Mouse (Mus musculus) erythroblast, embryonic 14.5 days (primary cell): ENCODE data around the gene Mfsd2a. TPM values are rescaled to one million over a fixed set of nuclear protein-coding genes. Genes with fewer than 3 reads are reported as not detected.

Experiments
- H3K27me3 ChIP-seq: 2 replicates; pipeline ENCODE4 v1.6.1; 2012; ENCODE audit warnings: inconsistent platforms; ENCODE audit not compliant: control insufficient read depth
- H3K36me3 ChIP-seq: 2 replicates; pipeline ENCODE4 v1.6.1; 2012; ENCODE audit warnings: mild to moderate bottlenecking, inconsistent platforms; ENCODE audit not compliant: control insufficient read depth
- H3K4me1 ChIP-seq: 2 replicates; pipeline ENCODE4 v1.6.1; 2012; ENCODE audit warnings: inconsistent platforms; ENCODE audit not compliant: control insufficient read depth
- H3K4me3 ChIP-seq: replicated peaks from 2 replicates; pipeline ENCODE3; 2012; ENCODE audit warnings: moderate library complexity, mild to moderate bottlenecking, inconsistent platforms
- H3K9me3 ChIP-seq: 2 replicates; pipeline ENCODE4 v1.6.1; 2012; ENCODE audit warnings: low read length, inconsistent platforms, mixed read lengths; ENCODE audit not compliant: control insufficient read depth
- GATA1 ChIP-seq: IDR thresholded peaks from 2 replicates; pipeline ENCODE4 v1.6.1; 2012; ENCODE audit warnings: low read length, inconsistent platforms, mixed read lengths
- TAL1 ChIP-seq: IDR thresholded peaks from 3 replicates; pipeline ENCODE4 v1.6.1; 2012; ENCODE audit warnings: low read length, inconsistent platforms, mixed read lengths
- polyA plus RNA-seq: library from polyadenylated mRNA; stranded (reverse); fragments of >175 nt; gene quantifications from 2 replicates; pipeline ENCODE4 v1.2.3, GENCODE M21; 2012

The Mfsd2a gene
- polyA plus RNA-seq, 1 experiment: not detected

GRCm38 (mm10) chr4:122903709-122904108, 57.3 kb downstream of the Mfsd2a start:
- Histone ChIP-seq H3K27me3 (no peaks in the 10 kb centered on the region), H3K4me1 (no peaks in the 10 kb centered on the region), H3K36me3 (no peaks in the 10 kb centered on the region), H3K9me3 (peaks cover 3% of the 10 kb centered on the region; the same call in 1 of the 2 replicates), H3K4me3 (no peak overlapping the region)
- TF ChIP-seq GATA1 (no peak), TAL1 (no peak)

GRCm38 (mm10) chr4:122902156-122902555, 58.8 kb downstream of the Mfsd2a start:
- TF ChIP-seq TAL1 (no peak), GATA1 (no peak)

DNA sequence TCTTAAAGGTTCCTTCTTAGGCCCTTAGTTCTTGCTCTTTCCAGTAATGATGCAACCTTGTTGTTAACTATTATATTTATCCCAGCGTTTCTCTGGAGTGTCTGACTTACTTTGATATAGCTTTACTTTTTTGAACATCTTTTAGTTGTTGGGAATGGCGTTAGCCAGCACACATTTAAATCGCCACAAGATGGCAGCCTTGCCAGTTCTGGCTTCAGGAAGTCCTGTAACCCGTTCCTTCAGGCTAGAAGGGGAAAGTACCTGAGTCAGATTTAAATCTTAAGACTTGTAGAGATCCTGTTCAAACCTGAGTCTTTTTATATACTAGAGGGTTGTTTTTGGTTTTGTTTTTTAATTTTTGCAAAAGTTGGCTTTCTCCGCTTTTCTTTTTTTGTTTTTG, 62.7 kb downstream of the Mfsd2a start:
- TF ChIP-seq GATA1 (no peak), TAL1 (no peak)
- Histone ChIP-seq H3K4me3 (no peak overlapping the region), H3K36me3 (no peaks in the 10 kb centered on the region), H3K9me3 (no peaks in the 10 kb centered on the region), H3K4me1 (no peaks in the 10 kb centered on the region), H3K27me3 (no peaks in the 10 kb centered on the region)

More at GRCm38 (mm10) chr4:122902156-122902555, 58.8 kb downstream of the Mfsd2a start:
- no peaks in the 10 kb centered on the region for H3K36me3 ChIP-seq
- no peaks in the 10 kb centered on the region for H3K27me3 ChIP-seq
- H3K4me3 ChIP-seq: no peak overlapping the region
- no peaks in the 10 kb centered on the region for H3K9me3 ChIP-seq
- H3K4me1 ChIP-seq: no peaks in the 10 kb centered on the region

GRCm38 (mm10) chr4:122897750-122898149, 63.2 kb downstream of the Mfsd2a start:
- Histone ChIP-seq H3K36me3 (no peaks in the 10 kb centered on the region), H3K9me3 (no peaks in the 10 kb centered on the region), H3K4me3 (no peak overlapping the region), H3K27me3 (no peaks in the 10 kb centered on the region), H3K4me1 (no peaks in the 10 kb centered on the region)
- TF ChIP-seq GATA1 (no peak), TAL1 (no peak)

Other genes starting within 250 kb of the Mfsd2a start
- gene Ppt1, start 124.9 kb downstream of the Mfsd2a start, polyA plus RNA-seq: 0.14 and 0.17 TPM in 2 replicates
- 0.52 and 0.64 TPM in 2 replicates for gene Cap1, start 75.1 kb downstream of the Mfsd2a start, polyA plus RNA-seq
- 0.02 TPM in 1 of 2 replicates, not detected in the other for gene Mycl, start 34.5 kb upstream of the Mfsd2a start, polyA plus RNA-seq
- gene Trit1, start 55.4 kb upstream of the Mfsd2a start, polyA plus RNA-seq: 0.04 TPM in 1 of 2 replicates, not detected in the other
- not detected in 2 replicates for gene Bmp8b, start 144.0 kb upstream of the Mfsd2a start, polyA plus RNA-seq
- not detected in 2 replicates for gene Oxct2b, start 155.1 kb upstream of the Mfsd2a start, polyA plus RNA-seq
- gene Ppie, start 178.8 kb upstream of the Mfsd2a start, polyA plus RNA-seq: 0.44 and 0.53 TPM in 2 replicates
- gene Hpcal4, start 222.0 kb upstream of the Mfsd2a start, polyA plus RNA-seq: not detected in 2 replicates
- not detected in 2 replicates for gene Nt5c1a, start 240.3 kb upstream of the Mfsd2a start, polyA plus RNA-seq